Mouse (Mus musculus) olfactory bulb, adult 2 months (tissue): ENCODE measurements around the gene Lamc2.

ENCODE experiments used
- CTCF ChIP-seq: fragments of 200-500 bp; IDR thresholded peaks from 2 replicates; pipeline ENCODE4 v1.5.1; 2012; ENCODE audit warnings: low read depth, mild to moderate bottlenecking, low read length, moderate library complexity; ENCODE audit not compliant: insufficient read depth
- POLR2A ChIP-seq: fragments of 200-500 bp; IDR thresholded peaks from 2 replicates; pipeline ENCODE4 v1.6.1; 2012; ENCODE audit warnings: mild to moderate bottlenecking, low read depth, low read length, moderate library complexity; ENCODE audit not compliant: insufficient read depth

DNA sequence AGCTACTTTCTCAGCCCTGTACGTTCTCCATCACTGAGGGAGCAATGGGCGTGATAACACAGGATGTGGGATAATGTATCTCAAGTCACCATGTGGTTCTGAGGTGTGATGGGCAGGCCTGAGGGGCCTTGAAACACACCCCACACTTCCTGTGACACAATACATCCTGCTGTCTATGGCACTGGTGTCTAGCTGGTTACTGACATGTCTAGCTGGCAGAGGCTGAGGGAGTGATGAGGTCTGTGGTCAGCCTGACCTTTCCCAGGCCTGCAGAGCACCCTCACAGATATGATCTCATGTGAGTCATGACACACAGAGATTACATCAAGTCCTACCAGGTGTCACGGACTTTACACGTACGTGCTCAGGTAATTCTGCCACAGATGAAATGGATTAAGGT lies 101.0 kb downstream of the Lamc2 start:
- TF ChIP-seq CTCF (no peak), POLR2A (no peak)
